Mouse (Mus musculus) kidney, embryonic 16.5 days (tissue): ENCODE data around the gene Fam167b. TPM values are rescaled to one million over a fixed set of nuclear protein-coding genes. Genes with fewer than 3 reads are reported as not detected.

Experiments used
- ATAC-seq: fragments of 200-750 bp; cut with Nextera tagmentation; 2 replicates; pipeline ENCODE4 v1.8.0; 2017; ENCODE audit warnings: moderate TSS enrichment; ENCODE audit not compliant: low FRiP score, low TSS enrichment
- H3K27ac ChIP-seq: fragments of 300-500 bp; sonication (generic); 2 replicates; pipeline ENCODE4 v1.5.1; 2014; ENCODE audit warnings: low read length
- H3K27me3 ChIP-seq: fragments of 300-500 bp; sonication (generic); 2 replicates; pipeline ENCODE4 v1.6.1; 2014; ENCODE audit warnings: low read length, control low read depth, mixed read lengths; ENCODE audit not compliant: insufficient read depth
- H3K36me3 ChIP-seq: fragments of 300-500 bp; sonication (generic); 2 replicates; pipeline ENCODE4 v1.6.1; 2014; ENCODE audit warnings: low read length, control low read depth, mixed read lengths; ENCODE audit not compliant: insufficient read depth
- H3K4me1 ChIP-seq: fragments of 300-500 bp; sonication (generic); 2 replicates; pipeline ENCODE4 v1.6.1; 2014; ENCODE audit warnings: low read length, control low read depth, mixed read lengths; ENCODE audit not compliant: insufficient read depth
- H3K4me2 ChIP-seq: fragments of 300-500 bp; sonication (generic); replicated peaks from 2 replicates; pipeline ENCODE4 v1.6.1; 2014; ENCODE audit warnings: low read depth, low read length
- H3K4me3 ChIP-seq: fragments of 300-500 bp; sonication (generic); 2 replicates; pipeline ENCODE4 v1.5.1; 2014; ENCODE audit warnings: mild to moderate bottlenecking, low read length
- H3K9ac ChIP-seq: fragments of 300-500 bp; sonication (generic); replicated peaks from 2 replicates; pipeline ENCODE4 v1.6.1; 2014; ENCODE audit warnings: low read length
- H3K9me3 ChIP-seq: fragments of 300-500 bp; sonication (generic); 2 replicates; pipeline ENCODE4 v1.6.1; 2016; ENCODE audit warnings: low read length, control low read depth
- WGBS: fragments of 180-500 bp; shearing (Covaris S2); extraction: QIAGEN DNeasy Blood & Tissue Kit; methylation state at CpG from one replicate; pipeline ENCODE4 v1.1.7; 2014; 5-methylcytosine and 5-hydroxymethylcytosine counted together
- polyA plus RNA-seq: library from polyadenylated mRNA; unstranded; fragments of >200 nt; fragmentation: Nextera tagmentation; extraction: Ambion mirVana; gene quantifications from 2 replicates; pipeline ENCODE4 v1.2.1, GENCODE M21; 2015

Fam167b gene
- polyA plus RNA-seq, 1 experiment from 2014 or later: 37.8 TPM

GRCm38 (mm10) chr4:129620419-129621282, 42.3 kb upstream of the Fam167b start:
- Histone ChIP-seq H3K9ac (no peak overlapping the region), H3K4me1 (peaks cover 40% of the 10 kb centered on the region), H3K27ac (peak overlapping the region; percentile 70), H3K4me2 (peak overlapping the region; percentile 5; the same call in 1 of the 2 replicates), H3K9me3 (no peaks in the 10 kb centered on the region), H3K27me3 (no peaks in the 10 kb centered on the region), H3K4me3 (no peak overlapping the region), H3K36me3 (0 out of 2 replicates have a peak, but pooled peaks cover 9% of the 10 kb centered on the region)
- ATAC-seq: no peak
- 84% methylated on average over 11 of the region's 11 CpGs for WGBS

GRCm38 (mm10) chr4:129618786-129619691, 40.7 kb upstream of the Fam167b start, which contains the start of gene Iqcc:
TSS of gene Iqcc (minus strand) at chr4:129619099.
- peak within 1 kb of the TSS; percentile 89 for H3K9ac ChIP-seq
- peak within 1 kb of the TSS; percentile 90 for H3K27ac ChIP-seq
- H3K4me3 ChIP-seq: peak within 1 kb of the TSS; percentile 63
- peak; percentile 91 for ATAC-seq
- 5% methylated on average over 43 of the region's 44 CpGs for WGBS
- H3K4me1 ChIP-seq: peaks cover 27% of the 10 kb centered on the region
- H3K36me3 ChIP-seq: 0 out of 2 replicates have a peak, but pooled peaks cover 10% of the 10 kb centered on the region
- no peaks in the 10 kb centered on the region for H3K27me3 ChIP-seq
- no peaks in the 10 kb centered on the region for H3K9me3 ChIP-seq
- peak within 1 kb of the TSS; percentile 93 for H3K4me2 ChIP-seq

GRCm38 (mm10) chr4:129618031-129618430, 39.7 kb upstream of the Fam167b start:
- peak overlapping the region; percentile 63 for H3K4me3 ChIP-seq
- no peaks in the 10 kb centered on the region for H3K27me3 ChIP-seq
- WGBS: 91% methylated on average over 5 of the region's 5 CpGs
- ATAC-seq: no peak
- no peaks in the 10 kb centered on the region for H3K9me3 ChIP-seq
- peaks cover 24% of the 10 kb centered on the region for H3K4me1 ChIP-seq
- peak overlapping the region; percentile 89 for H3K9ac ChIP-seq
- H3K36me3 ChIP-seq: 0 out of 2 replicates have a peak, but pooled peaks cover 10% of the 10 kb centered on the region
- H3K4me2 ChIP-seq: peak overlapping the region; percentile 93
- no peak overlapping the region for H3K27ac ChIP-seq

GRCm38 (mm10) chr4:129617121-129617641, 38.8 kb upstream of the Fam167b start:
- 75% methylated on average over 7 of the region's 7 CpGs for WGBS
- H3K9ac ChIP-seq: no peak overlapping the region
- no peaks in the 10 kb centered on the region for H3K9me3 ChIP-seq
- H3K4me3 ChIP-seq: no peak overlapping the region
- H3K36me3 ChIP-seq: 0 out of 2 replicates have a peak, but pooled peaks cover 10% of the 10 kb centered on the region
- peaks cover 15% of the 10 kb centered on the region for H3K4me1 ChIP-seq
- no peak overlapping the region for H3K4me2 ChIP-seq
- no peaks in the 10 kb centered on the region for H3K27me3 ChIP-seq
- no peak overlapping the region for H3K27ac ChIP-seq
- no peak for ATAC-seq

GRCm38 (mm10) chr4:129616631-129617030, 38.3 kb upstream of the Fam167b start:
- ATAC-seq: no peak
- H3K9me3 ChIP-seq: no peaks in the 10 kb centered on the region
- H3K36me3 ChIP-seq: 0 out of 2 replicates have a peak, but pooled peaks cover 10% of the 10 kb centered on the region
- H3K4me1 ChIP-seq: peaks cover 10% of the 10 kb centered on the region; the same call in 1 of the 2 replicates
- H3K4me3 ChIP-seq: no peak overlapping the region
- no peak overlapping the region for H3K4me2 ChIP-seq
- WGBS: 90% methylated on average over 3 of the region's 3 CpGs
- no peak overlapping the region for H3K9ac ChIP-seq
- no peaks in the 10 kb centered on the region for H3K27me3 ChIP-seq
- H3K27ac ChIP-seq: no peak overlapping the region

- WGBS: 91% methylated on average over 9 of the region's 9 CpGs
- no peak for ATAC-seq
- no peak overlapping the region for H3K27ac ChIP-seq
- 0 out of 2 replicates have a peak, but pooled peaks cover 7% of the 10 kb centered on the region for H3K36me3 ChIP-seq
- no peaks in the 10 kb centered on the region for H3K27me3 ChIP-seq
- no peak overlapping the region for H3K4me3 ChIP-seq
- H3K4me2 ChIP-seq: no peak overlapping the region
- peaks cover 10% of the 10 kb centered on the region; the same call in 1 of the 2 replicates for H3K4me1 ChIP-seq
- no peaks in the 10 kb centered on the region for H3K9me3 ChIP-seq
- no peak overlapping the region for H3K9ac ChIP-seq
Observed at GRCm38 (mm10) chr4:129615801-129616290, 37.5 kb upstream of the Fam167b start.

- H3K4me2 ChIP-seq: no peak within 1 kb of the TSS
- H3K9me3 ChIP-seq: no peaks in the 10 kb centered on the region
- WGBS: 81% methylated on average over 6 of the region's 6 CpGs
- H3K4me3 ChIP-seq: no peak within 1 kb of the TSS
- ATAC-seq: no peak
- no peak within 1 kb of the TSS for H3K27ac ChIP-seq
- H3K9ac ChIP-seq: no peak within 1 kb of the TSS
- 0 out of 2 replicates have a peak, but pooled peaks cover 11% of the 10 kb centered on the region for H3K36me3 ChIP-seq
- H3K27me3 ChIP-seq: no peaks in the 10 kb centered on the region
- H3K4me1 ChIP-seq: peaks cover 8% of the 10 kb centered on the region; the same call in 1 of the 2 replicates
Observed at GRCm38 (mm10) chr4:129614093-129614492, 35.7 kb upstream of the Fam167b start, which contains the start of gene Dcdc2b. TSS of gene Dcdc2b (minus strand) at chr4:129614257.

- no peaks in the 10 kb centered on the region for H3K27me3 ChIP-seq
- no peak overlapping the region for H3K9ac ChIP-seq
- H3K9me3 ChIP-seq: no peaks in the 10 kb centered on the region
- H3K36me3 ChIP-seq: peaks cover 28% of the 10 kb centered on the region
- H3K4me3 ChIP-seq: no peak overlapping the region
- WGBS: 62% methylated on average over 4 of the region's 4 CpGs
- no peak overlapping the region for H3K27ac ChIP-seq
- no peak overlapping the region for H3K4me2 ChIP-seq
- H3K4me1 ChIP-seq: no peaks in the 10 kb centered on the region
- ATAC-seq: no peak
Observed at GRCm38 (mm10) chr4:129610472-129610871, 32.1 kb upstream of the Fam167b start.

- Histone ChIP-seq H3K4me3 (no peak overlapping the region), H3K9me3 (no peaks in the 10 kb centered on the region), H3K4me1 (no peaks in the 10 kb centered on the region), H3K4me2 (no peak overlapping the region), H3K9ac (no peak overlapping the region), H3K27ac (no peak overlapping the region), H3K27me3 (no peaks in the 10 kb centered on the region), H3K36me3 (peaks cover 28% of the 10 kb centered on the region)
- no peak for ATAC-seq
- WGBS: 73% methylated on average over 4 of the region's 4 CpGs
Observed at GRCm38 (mm10) chr4:129610026-129610425, 31.7 kb upstream of the Fam167b start.
